Mouse (Mus musculus): ENCODE results near the gene Comt. TPM values are rescaled to one million over a fixed set of nuclear protein-coding genes. Genes with fewer than 3 reads are reported as not detected.

Gene Comt
- polyA plus RNA-seq, 1 experiment, result 7.4 TPM

- Histone ChIP-seq H3K4me3 (replicated peaks) (no peak overlapping the region), H3K9me3 (ENCODE audit: control insufficient read depth, low read length) (no peaks in the 10 kb centered on the region), H3K4me1 (ENCODE audit: control insufficient read depth) (peaks cover 30% of the 10 kb centered on the region), H3K36me3 (ENCODE audit: control insufficient read depth) (no peaks in the 10 kb centered on the region), H3K27me3 (ENCODE audit: control insufficient read depth) (no peaks in the 10 kb centered on the region)
- no peak for TF ChIP-seq TAL1 (IDR thresholded peaks at IDR 0.05; ENCODE audit: low read length)
- no peak for TF ChIP-seq GATA1 (IDR thresholded peaks at IDR 0.05; ENCODE audit: low read length)
Observed at GRCm38 (mm10) chr16:18383045-18383726, 43.5 kb downstream of the Comt start.

- TF ChIP-seq TAL1 (IDR thresholded peaks at IDR 0.05; ENCODE audit: low read length) (no peak), GATA1 (IDR thresholded peaks at IDR 0.05; ENCODE audit: low read length) (no peak)
- Histone ChIP-seq H3K4me3 (replicated peaks) (no peak overlapping the region), H3K4me1 (ENCODE audit: control insufficient read depth) (peaks cover 24% of the 10 kb centered on the region), H3K36me3 (ENCODE audit: control insufficient read depth) (no peaks in the 10 kb centered on the region), H3K9me3 (ENCODE audit: control insufficient read depth, low read length) (no peaks in the 10 kb centered on the region), H3K27me3 (ENCODE audit: control insufficient read depth) (no peaks in the 10 kb centered on the region)
Observed at GRCm38 (mm10) chr16:18381621-18382258, 44.9 kb downstream of the Comt start.

- Histone ChIP-seq H3K4me1 (ENCODE audit: control insufficient read depth) (peaks cover 22% of the 10 kb centered on the region), H3K27me3 (ENCODE audit: control insufficient read depth) (no peaks in the 10 kb centered on the region), H3K4me3 (replicated peaks) (no peak overlapping the region), H3K36me3 (ENCODE audit: control insufficient read depth) (no peaks in the 10 kb centered on the region), H3K9me3 (ENCODE audit: control insufficient read depth, low read length) (no peaks in the 10 kb centered on the region)
- no peak for TF ChIP-seq GATA1 (IDR thresholded peaks at IDR 0.05; ENCODE audit: low read length)
- no peak for TF ChIP-seq TAL1 (IDR thresholded peaks at IDR 0.05; ENCODE audit: low read length)
Observed at GRCm38 (mm10) chr16:18380495-18381063, 46.1 kb downstream of the Comt start.

GRCm38 (mm10) chr16:18379338-18380001 is 47.2 kb downstream of the Comt start:
- H3K27me3 ChIP-seq (ENCODE audit: control insufficient read depth), result no peaks in the 10 kb centered on the region
- no peak for TF ChIP-seq GATA1 (IDR thresholded peaks at IDR 0.05; ENCODE audit: low read length)
- TF ChIP-seq TAL1 (IDR thresholded peaks at IDR 0.05; ENCODE audit: low read length), result no peak
- no peak overlapping the region for H3K4me3 ChIP-seq (replicated peaks)
- H3K36me3 ChIP-seq (ENCODE audit: control insufficient read depth), result no peaks in the 10 kb centered on the region
- no peaks in the 10 kb centered on the region for H3K9me3 ChIP-seq (ENCODE audit: control insufficient read depth, low read length)
- peaks cover 20% of the 10 kb centered on the region for H3K4me1 ChIP-seq (ENCODE audit: control insufficient read depth)

GRCm38 (mm10) chr16:18378489-18378888 is 48.2 kb downstream of the Comt start:
- H3K9me3 ChIP-seq (ENCODE audit: control insufficient read depth, low read length), result no peaks in the 10 kb centered on the region
- H3K4me3 ChIP-seq (replicated peaks), result no peak overlapping the region
- H3K27me3 ChIP-seq (ENCODE audit: control insufficient read depth), result no peaks in the 10 kb centered on the region
- peaks cover 12% of the 10 kb centered on the region for H3K4me1 ChIP-seq (ENCODE audit: control insufficient read depth)
- H3K36me3 ChIP-seq (ENCODE audit: control insufficient read depth), result no peaks in the 10 kb centered on the region
- TF ChIP-seq GATA1 (IDR thresholded peaks at IDR 0.05; ENCODE audit: low read length), result no peak
- no peak for TF ChIP-seq TAL1 (IDR thresholded peaks at IDR 0.05; ENCODE audit: low read length)

GRCm38 (mm10) chr16:18377203-18377602 is 49.4 kb downstream of the Comt start:
- Histone ChIP-seq H3K4me3 (replicated peaks) (no peak overlapping the region), H3K9me3 (ENCODE audit: control insufficient read depth, low read length) (no peaks in the 10 kb centered on the region), H3K36me3 (ENCODE audit: control insufficient read depth) (no peaks in the 10 kb centered on the region), H3K4me1 (ENCODE audit: control insufficient read depth) (peaks cover 12% of the 10 kb centered on the region), H3K27me3 (ENCODE audit: control insufficient read depth) (no peaks in the 10 kb centered on the region)
- no peak for TF ChIP-seq GATA1 (IDR thresholded peaks at IDR 0.05; ENCODE audit: low read length)
- TF ChIP-seq TAL1 (IDR thresholded peaks at IDR 0.05; ENCODE audit: low read length), result no peak

- Histone ChIP-seq H3K4me3 (replicated peaks) (no peak overlapping the region), H3K4me1 (ENCODE audit: control insufficient read depth) (peaks cover 12% of the 10 kb centered on the region), H3K27me3 (ENCODE audit: control insufficient read depth) (no peaks in the 10 kb centered on the region), H3K9me3 (ENCODE audit: control insufficient read depth, low read length) (no peaks in the 10 kb centered on the region), H3K36me3 (ENCODE audit: control insufficient read depth) (no peaks in the 10 kb centered on the region)
- TF ChIP-seq TAL1 (IDR thresholded peaks at IDR 0.05; ENCODE audit: low read length) (no peak), GATA1 (IDR thresholded peaks at IDR 0.05; ENCODE audit: low read length) (no peak)
Observed at GRCm38 (mm10) chr16:18376297-18376954, 50.2 kb downstream of the Comt start.

- H3K4me3 ChIP-seq (replicated peaks), result no peak overlapping the region
- H3K9me3 ChIP-seq (ENCODE audit: control insufficient read depth, low read length), result no peaks in the 10 kb centered on the region
- no peak for TF ChIP-seq GATA1 (IDR thresholded peaks at IDR 0.05; ENCODE audit: low read length)
- no peak for TF ChIP-seq TAL1 (IDR thresholded peaks at IDR 0.05; ENCODE audit: low read length)
- peaks cover 31% of the 10 kb centered on the region for H3K4me1 ChIP-seq (ENCODE audit: control insufficient read depth)
- no peaks in the 10 kb centered on the region for H3K36me3 ChIP-seq (ENCODE audit: control insufficient read depth)
- H3K27me3 ChIP-seq (ENCODE audit: control insufficient read depth), result no peaks in the 10 kb centered on the region
Observed at GRCm38 (mm10) chr16:18373632-18374031, 53.0 kb downstream of the Comt start.
